Mouse (Mus musculus) thymus, postnatal 4 days (tissue): ENCODE results near the gene Olfr826.
"Not testable (repeated sequence)": the region's sequence is repeated elsewhere in the genome, so short reads cannot be mapped to it uniquely, and the experiment has no call there.

Source experiments
- DNase-seq: peaks from one replicate; pipeline ENCODE4 v3.0.0; 2021

The Olfr826 gene

DNA sequence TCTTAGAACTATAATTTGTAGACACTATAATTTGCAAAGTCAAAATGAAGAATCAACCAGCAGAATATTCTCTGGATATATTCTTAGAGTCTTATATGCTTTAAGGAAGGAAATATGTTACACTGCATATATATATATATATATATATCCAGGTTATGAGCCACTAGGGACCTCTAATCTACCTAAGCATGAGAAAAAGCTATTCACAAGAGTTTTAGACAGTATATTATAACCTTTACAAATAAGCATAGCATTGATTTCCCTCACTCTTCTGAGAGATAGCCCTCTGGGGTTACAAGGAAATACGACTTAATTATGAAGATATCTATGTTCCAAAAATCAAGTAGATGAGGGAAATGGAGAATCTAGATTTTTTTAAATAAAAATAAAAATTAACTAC, at the start of gene Olfr826:
Olfr826 (minus strand) TSS at position 101 of the 400 bp plus-strand sequence.
- DNase-seq: no peak

- DNase-seq: no peak
Measured at GRCm38 (mm10) chr10:130232117-130232516, 48.1 kb upstream of the Olfr826 start.

DNA sequence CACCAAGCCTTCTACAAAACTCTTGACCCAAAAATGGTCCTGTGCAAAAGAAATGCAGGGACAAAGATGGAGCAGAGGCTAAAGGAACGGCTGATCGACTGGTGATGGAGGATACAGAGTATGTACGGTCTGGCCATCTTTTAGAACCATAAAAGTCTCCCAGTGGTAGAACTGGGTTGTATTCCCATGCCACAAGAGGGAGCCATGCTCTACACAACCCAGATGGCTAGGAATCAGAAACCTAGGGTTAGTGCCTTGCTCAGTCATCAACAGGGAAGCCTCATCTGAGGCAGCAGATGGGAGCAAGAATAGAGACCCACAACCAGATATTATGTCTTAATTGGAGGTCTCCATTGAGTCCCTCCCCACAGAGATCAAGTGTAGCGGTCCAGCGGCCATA, 45.6 kb upstream of the Olfr826 start:
- no peak for DNase-seq

GRCm38 (mm10) chr10:130228246-130228645, 44.3 kb upstream of the Olfr826 start:
- DNase-seq: peak; percentile 63

DNA sequence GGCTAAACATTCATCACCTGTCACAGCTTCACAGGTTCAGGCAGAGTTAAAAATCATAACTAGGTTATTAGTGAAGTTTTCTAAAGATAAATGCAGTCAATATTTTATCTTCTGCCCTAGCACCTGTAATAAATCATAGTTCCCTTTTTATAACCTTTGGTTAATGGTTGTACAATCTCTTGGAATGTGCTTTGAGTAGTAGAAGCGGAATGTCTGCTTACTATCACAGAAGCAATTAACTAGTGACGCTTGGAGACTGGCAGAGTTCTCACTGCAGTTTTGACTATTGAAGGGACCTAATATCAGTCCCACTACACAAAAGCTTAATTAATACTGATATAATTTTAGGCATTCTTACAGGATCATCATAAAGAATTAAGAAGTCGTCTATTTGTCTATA, 41.0 kb upstream of the Olfr826 start:
- no peak for DNase-seq

DNA sequence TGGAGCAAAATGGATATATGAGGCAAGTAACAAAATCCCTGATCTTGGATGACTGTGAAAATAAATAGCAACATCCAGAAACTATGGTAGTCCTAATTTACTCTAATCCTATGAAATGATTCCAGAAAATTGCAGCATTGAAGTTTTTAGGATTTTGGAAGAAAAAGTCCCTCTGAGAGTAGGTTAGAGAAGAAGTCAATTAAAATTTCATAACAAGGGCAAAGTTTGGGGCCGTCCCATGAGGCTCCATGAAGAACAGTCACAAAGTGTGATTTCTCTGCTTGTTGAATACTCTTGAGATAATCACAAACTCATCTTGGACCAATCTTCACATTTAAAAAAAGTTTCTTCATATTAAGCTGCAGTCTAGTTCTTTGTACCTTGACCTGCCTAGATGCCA, 30.3 kb upstream of the Olfr826 start, which contains the start of gene Olfr827:
Olfr827 (minus strand) TSS at position 101 of the 400 bp plus-strand sequence.
- DNase-seq: no peak

- DNase-seq: no peak
Measured at GRCm38 (mm10) chr10:130166666-130167065, 17.3 kb downstream of the Olfr826 start, which contains the start of gene Olfr825. TSS of gene Olfr825 (minus strand) at chr10:130166766.

DNA sequence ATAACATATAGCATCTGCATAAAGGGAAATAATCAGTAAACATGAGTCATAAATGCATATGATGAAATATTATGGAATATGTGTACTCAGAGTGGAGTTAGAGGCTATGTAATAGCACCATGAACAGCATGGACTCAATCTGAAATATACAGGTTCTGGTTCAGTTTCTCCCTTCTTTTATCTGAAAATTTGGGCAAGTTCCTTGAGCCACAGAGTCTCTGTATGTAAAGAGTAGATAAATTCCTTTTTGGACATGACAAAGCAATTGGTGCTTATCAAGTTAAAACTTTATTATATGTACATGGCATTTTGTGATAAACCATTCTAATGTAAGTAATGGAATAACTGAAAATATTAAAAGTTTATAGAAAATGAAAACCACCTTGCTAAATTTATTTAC, 18.8 kb downstream of the Olfr826 start:
- no peak for DNase-seq

DNA sequence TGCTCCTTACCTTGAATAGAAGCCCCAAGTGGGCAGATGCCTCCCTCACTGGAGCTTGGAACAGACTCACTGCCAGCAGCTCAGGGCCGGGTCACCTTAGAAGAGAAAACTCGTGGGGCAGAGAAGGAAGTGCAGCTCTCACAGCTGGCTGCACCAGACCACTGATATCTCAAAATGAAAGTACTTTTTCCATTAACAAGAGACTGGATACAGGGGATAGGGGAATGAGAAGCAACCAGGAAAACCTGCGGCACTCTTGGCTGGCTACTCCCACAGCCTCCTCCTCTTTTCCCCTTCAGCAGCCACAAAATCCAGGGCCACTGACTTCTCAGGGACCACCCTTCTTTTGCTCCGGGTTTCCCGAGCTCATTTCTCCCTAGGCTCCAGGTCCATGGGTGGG, 39.9 kb downstream of the Olfr826 start:
- DNase-seq: no peak

GRCm38 (mm10) chr10:130142481-130142880, 41.5 kb downstream of the Olfr826 start:
- DNase-seq: not testable (repeated sequence)

DNA sequence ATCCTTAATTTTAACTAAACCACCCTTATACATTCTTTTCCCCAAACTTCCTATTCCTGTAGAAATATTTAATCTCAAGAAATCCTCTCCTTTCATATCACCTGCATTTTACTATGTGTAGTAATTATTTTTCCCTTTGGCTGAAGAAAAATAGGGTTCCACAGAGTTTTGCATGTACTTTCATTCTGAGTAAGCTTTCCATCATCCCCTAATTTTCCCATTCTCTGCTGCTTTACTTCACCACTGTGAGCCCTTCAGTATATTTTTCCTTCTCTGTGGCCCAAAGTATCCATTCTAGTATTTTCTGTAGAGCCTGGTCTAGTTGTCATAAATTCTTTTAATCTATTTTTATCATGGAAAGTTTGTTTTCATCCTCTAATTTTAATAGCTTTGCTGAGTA, 49.2 kb downstream of the Olfr826 start:
- DNase-seq: no peak

- DNase-seq: not testable (repeated sequence)
Measured at GRCm38 (mm10) chr10:130129900-130130299, 54.1 kb downstream of the Olfr826 start, which contains the start of gene Olfr824. TSS of gene Olfr824 (minus strand) at chr10:130130000.
